Mouse (Mus musculus) ovary, postnatal 36 days (tissue): ENCODE data around the gene Gm10662.
"Not testable (repeated sequence)": the region's sequence is repeated elsewhere in the genome, so short reads cannot be mapped to it uniquely, and the experiment has no call there.

Experiments
- DNase-seq: peaks from one replicate; pipeline ENCODE4 v3.0.0; 2022; ENCODE audit warnings: low spot score, mixed read lengths

Gene Gm10662

GRCm38 (mm10) chr7:23144380-23144779 lies at the start of gene Gm10662:
Gm10662 (minus strand) TSS chr7:23144480.
- DNase-seq = not testable (repeated sequence)

DNA sequence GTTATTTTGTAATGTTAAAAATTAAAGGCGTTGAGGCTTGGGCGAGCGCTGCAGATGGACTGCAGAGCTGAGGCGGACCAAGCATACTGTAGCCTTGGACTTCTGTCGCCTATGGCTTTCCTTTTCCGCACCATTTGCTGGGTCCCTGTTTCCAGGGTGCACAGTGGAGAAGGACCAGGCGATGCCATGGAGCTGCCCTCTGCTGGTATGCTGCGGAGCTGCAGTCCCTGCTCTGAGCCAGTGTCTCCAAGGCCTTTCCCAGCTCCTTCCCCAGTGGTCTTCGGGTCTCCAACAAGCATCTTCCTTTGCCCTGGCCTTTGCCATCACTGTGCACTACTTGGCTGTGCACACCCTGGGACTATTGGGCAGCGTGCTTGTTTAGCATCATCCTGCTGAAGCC lies 19.2 kb upstream of the Gm10662 start:
- DNase-seq = not testable (repeated sequence)
